Mouse (Mus musculus) lung, postnatal 0 days (tissue): ENCODE measurements around the gene Gramd2. TPM values are rescaled to one million over a fixed set of nuclear protein-coding genes. Genes with fewer than 3 reads are reported as not detected.
A peak's percentile ranks its signal among the peaks of the same experiment; 100 is the strongest.

Source experiments
- ATAC-seq: fragments of 200-750 bp; cut with Nextera tagmentation; 2 replicates; pipeline ENCODE4 v1.8.0; 2017; ENCODE audit warnings: moderate library complexity
- DNase-seq: peaks from one replicate; pipeline ENCODE4 v3.0.0-alpha.2; 2016; ENCODE audit warnings: low spot score
- H3K27ac ChIP-seq: fragments of 300-500 bp; sonication (generic); 2 replicates; pipeline ENCODE4 v1.5.1; 2014; ENCODE audit warnings: antibody characterized with exemption, mild to moderate bottlenecking, low read length, mixed read lengths
- H3K27me3 ChIP-seq: fragments of 300-500 bp; sonication (generic); replicated peaks from 2 replicates; pipeline ENCODE4 v1.6.1; 2014; ENCODE audit warnings: low read length, mixed read lengths; ENCODE audit not compliant: insufficient read depth
- H3K36me3 ChIP-seq: fragments of 300-500 bp; sonication (generic); 2 replicates; pipeline ENCODE4 v1.6.1; 2014; ENCODE audit warnings: low read length, mixed read lengths; ENCODE audit not compliant: insufficient read depth
- H3K4me1 ChIP-seq: fragments of 300-500 bp; sonication (generic); 2 replicates; pipeline ENCODE4 v1.6.1; 2014; ENCODE audit warnings: antibody characterized with exemption, low read depth, low read length, mixed read lengths; ENCODE audit not compliant: insufficient read depth
- H3K4me2 ChIP-seq: fragments of 300-500 bp; sonication (generic); replicated peaks from 2 replicates; pipeline ENCODE4 v1.6.1; 2014; ENCODE audit warnings: low read depth, mild to moderate bottlenecking, low read length, moderate library complexity, mixed read lengths
- H3K4me3 ChIP-seq: fragments of 300-500 bp; sonication (generic); 2 replicates; pipeline ENCODE4 v1.5.1; 2014; ENCODE audit warnings: low read depth, low read length
- H3K9ac ChIP-seq: fragments of 300-500 bp; sonication (generic); replicated peaks from 2 replicates; pipeline ENCODE4 v1.6.1; 2014; ENCODE audit warnings: low read depth, mild to moderate bottlenecking
- H3K9me3 ChIP-seq: fragments of 300-500 bp; sonication (generic); 2 replicates; pipeline ENCODE4 v1.6.1; 2016; ENCODE audit warnings: low read length, mixed read lengths
- CTCF ChIP-seq: IDR thresholded peaks from 2 replicates; pipeline ENCODE4 v1.5.1; 2016; ENCODE audit warnings: antibody characterized with exemption, mild to moderate bottlenecking
- EP300 ChIP-seq: IDR thresholded peaks from 2 replicates; pipeline ENCODE4 v1.6.1; 2016; ENCODE audit warnings: antibody characterized with exemption, mild to moderate bottlenecking, control low read depth
- WGBS: fragments of 180-500 bp; shearing (Covaris S2); extraction: QIAGEN DNeasy Blood & Tissue Kit; methylation state at CpG from one replicate; pipeline ENCODE4 v1.1.7; 2014; 5-methylcytosine and 5-hydroxymethylcytosine counted together
- polyA plus RNA-seq: library from polyadenylated mRNA; unstranded; fragments of >200 nt; fragmentation: Nextera tagmentation; extraction: Ambion mirVana; gene quantifications from 2 replicates; pipeline ENCODE4 v1.2.1, GENCODE M21; 2015

The Gramd2 gene
- polyA plus RNA-seq, 1 experiment from 2014 or later, result 95.2 TPM

DNA sequence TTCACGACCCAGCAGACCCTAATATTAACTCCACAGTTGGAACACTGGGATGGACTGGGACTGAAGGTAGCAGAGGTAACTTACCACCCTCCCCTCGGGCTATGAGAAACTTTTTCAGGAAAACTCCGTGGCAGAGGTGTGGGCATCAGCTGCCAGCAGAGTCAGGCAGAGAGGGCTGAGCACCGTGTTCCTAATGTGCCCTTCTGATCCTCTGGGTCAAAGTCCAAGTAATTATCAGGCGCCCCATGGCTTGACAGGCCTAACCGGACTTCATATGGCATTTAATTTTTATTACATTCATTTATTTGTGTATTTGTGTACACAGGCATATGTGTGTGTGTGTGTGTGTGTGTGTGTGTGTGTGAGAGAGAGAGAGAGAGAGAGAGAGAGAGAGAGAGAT is 23.2 kb downstream of the Gramd2 start:
- no peak for DNase-seq
- WGBS, result 58% methylated on average over 6 of the region's 6 CpGs
- no peak for TF ChIP-seq CTCF
- no peak for TF ChIP-seq EP300

DNA sequence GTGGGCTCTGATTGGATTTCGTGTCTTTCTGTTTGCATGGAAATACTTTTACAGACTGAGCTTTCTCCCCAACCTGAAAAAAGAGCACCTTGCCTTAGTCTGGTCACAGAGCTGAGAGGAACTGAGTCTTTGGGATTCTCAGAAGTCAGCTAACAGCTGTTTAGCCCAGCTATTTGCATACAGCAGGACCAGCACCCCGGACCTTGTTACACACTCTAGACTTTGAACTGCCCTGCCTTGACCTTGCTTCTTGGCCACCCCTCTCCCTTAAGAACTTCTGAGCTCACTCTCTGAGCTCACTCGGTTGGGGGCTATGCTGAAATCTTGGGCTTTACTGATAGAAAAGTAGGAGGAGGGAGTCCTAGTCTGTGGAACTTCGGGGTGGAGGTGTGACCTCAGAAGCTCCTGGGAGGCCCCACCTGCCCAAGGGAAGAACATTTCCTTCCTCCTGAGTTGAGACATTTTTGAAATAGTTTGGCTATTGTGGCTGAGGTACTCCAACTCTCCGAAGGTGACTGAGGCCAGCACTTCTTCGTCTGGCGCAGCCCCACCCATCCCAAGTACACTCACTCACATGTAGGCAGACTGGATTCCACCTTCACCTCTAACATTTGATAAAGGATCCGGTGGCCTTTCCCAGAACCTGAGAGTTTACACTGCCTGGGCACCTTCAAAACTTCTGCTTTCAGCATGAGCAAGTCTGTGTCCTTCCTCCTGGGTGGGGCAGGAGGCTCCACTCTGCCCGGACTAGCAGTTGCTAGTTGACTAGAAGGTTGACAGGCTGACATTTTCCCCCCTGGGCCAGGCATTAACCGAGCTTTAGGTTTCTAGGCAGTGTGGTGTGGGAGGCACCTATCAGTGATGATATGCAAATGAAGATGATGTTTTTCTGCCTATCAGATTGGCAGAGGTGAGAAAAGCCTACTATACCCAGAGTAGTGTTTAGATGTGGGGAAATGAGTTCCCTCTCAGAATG is 27.2 kb downstream of the Gramd2 start:
- TF ChIP-seq EP300 (peak; percentile 100), CTCF (no peak)
- H3K4me1 ChIP-seq, result peaks cover 8% of the 10 kb centered on the region; the same call in 1 of the 2 replicates
- no peak overlapping the region for H3K4me3 ChIP-seq
- H3K9ac ChIP-seq, result no peak overlapping the region
- H3K4me2 ChIP-seq, result no peak overlapping the region
- peak; percentile 95 for DNase-seq
- no peaks in the 10 kb centered on the region for H3K9me3 ChIP-seq
- WGBS, result 33% methylated on average over 10 of the region's 10 CpGs
- no peaks in the 10 kb centered on the region for H3K27me3 ChIP-seq
- peak; percentile 90 for ATAC-seq
- no peaks in the 10 kb centered on the region for H3K36me3 ChIP-seq
- H3K27ac ChIP-seq, result peak overlapping the region; percentile 91

More for the DNA sequence above, 23.2 kb downstream of the Gramd2 start:
- H3K27ac ChIP-seq, result peak overlapping the region; percentile 38
- no peaks in the 10 kb centered on the region for H3K9me3 ChIP-seq
- no peak overlapping the region for H3K4me3 ChIP-seq
- no peaks in the 10 kb centered on the region for H3K27me3 ChIP-seq
- H3K4me2 ChIP-seq, result no peak overlapping the region
- H3K4me1 ChIP-seq, result peaks cover 4% of the 10 kb centered on the region; the same call in 1 of the 2 replicates
- no peak overlapping the region for H3K9ac ChIP-seq
- no peak for ATAC-seq
- no peaks in the 10 kb centered on the region for H3K36me3 ChIP-seq

DNA sequence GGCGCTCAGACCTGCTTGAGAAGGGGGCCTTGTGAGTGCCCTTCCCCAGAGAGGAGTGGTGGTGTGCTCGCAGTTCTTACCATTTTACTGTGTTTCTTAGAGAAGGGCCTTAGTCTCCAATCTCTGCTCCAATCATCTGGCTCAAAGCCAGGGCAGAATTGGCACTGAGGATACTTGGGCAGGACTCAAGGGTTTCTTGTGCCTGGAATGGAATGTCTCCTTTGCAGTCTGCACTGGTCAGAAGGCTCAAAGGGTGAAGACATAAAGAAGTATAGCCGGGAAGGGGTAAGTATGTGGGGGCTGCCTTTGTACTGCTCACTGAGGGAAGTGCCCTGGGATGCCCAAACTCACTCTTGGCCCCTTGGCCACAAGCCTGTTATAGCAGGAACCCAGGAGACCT is 29.3 kb downstream of the Gramd2 start:
- H3K4me2 ChIP-seq, result no peak overlapping the region
- TF ChIP-seq CTCF (no peak), EP300 (peak; percentile 99)
- no peaks in the 10 kb centered on the region for H3K36me3 ChIP-seq
- H3K4me1 ChIP-seq, result peaks cover 8% of the 10 kb centered on the region; the same call in 1 of the 2 replicates
- WGBS, result 41% methylated on average over 3 of the region's 3 CpGs
- ATAC-seq (peak; percentile 68), DNase-seq (peak; percentile 87)
- H3K9me3 ChIP-seq, result no peaks in the 10 kb centered on the region
- peak overlapping the region; percentile 29; the same call in 1 of the 2 replicates for H3K9ac ChIP-seq
- no peak overlapping the region for H3K4me3 ChIP-seq
- no peaks in the 10 kb centered on the region for H3K27me3 ChIP-seq
- peak overlapping the region; percentile 91 for H3K27ac ChIP-seq

DNA sequence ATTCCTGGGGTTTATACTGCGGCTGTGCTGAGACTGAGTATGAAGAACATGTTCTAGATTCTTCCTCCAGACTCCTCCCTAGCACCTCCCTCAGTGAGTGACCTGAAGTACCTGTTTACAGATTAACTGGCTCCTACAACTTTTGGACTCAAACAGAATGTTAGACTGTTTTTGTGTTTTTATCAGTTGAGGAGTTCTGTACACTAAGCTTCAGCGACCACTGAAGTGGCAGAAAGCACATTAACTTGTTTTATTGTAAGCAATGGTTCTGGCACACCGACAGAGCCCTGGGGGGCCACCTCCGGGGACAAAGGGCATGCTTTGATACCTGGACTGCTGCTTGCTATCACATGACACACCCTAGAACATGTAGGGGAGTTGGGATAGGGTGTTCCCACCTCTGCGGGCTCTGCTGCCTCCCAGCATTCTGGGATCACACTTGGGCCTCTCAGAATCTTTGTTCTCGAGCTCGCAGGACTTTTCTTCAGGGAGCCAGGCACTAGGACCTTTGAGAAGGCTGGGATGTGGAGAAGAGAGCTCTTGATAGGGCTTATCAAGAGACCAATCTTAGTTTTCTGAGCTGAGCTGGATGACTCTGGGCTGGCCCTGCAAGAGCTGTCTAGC is 36.4 kb downstream of the Gramd2 start:
- H3K27me3 ChIP-seq, result no peaks in the 10 kb centered on the region
- no peak overlapping the region for H3K4me2 ChIP-seq
- 50% methylated on average over 7 of the region's 7 CpGs for WGBS
- H3K4me3 ChIP-seq, result no peak overlapping the region
- peak; percentile 73 for DNase-seq
- TF ChIP-seq EP300 (peak; percentile 87), CTCF (no peak)
- ATAC-seq, result peak; percentile 80
- peak overlapping the region; percentile 80 for H3K27ac ChIP-seq
- no peak overlapping the region for H3K9ac ChIP-seq
- H3K9me3 ChIP-seq, result no peaks in the 10 kb centered on the region
- 0 out of 2 replicates have a peak, but pooled peaks cover 8% of the 10 kb centered on the region for H3K4me1 ChIP-seq
- no peaks in the 10 kb centered on the region for H3K36me3 ChIP-seq

DNA sequence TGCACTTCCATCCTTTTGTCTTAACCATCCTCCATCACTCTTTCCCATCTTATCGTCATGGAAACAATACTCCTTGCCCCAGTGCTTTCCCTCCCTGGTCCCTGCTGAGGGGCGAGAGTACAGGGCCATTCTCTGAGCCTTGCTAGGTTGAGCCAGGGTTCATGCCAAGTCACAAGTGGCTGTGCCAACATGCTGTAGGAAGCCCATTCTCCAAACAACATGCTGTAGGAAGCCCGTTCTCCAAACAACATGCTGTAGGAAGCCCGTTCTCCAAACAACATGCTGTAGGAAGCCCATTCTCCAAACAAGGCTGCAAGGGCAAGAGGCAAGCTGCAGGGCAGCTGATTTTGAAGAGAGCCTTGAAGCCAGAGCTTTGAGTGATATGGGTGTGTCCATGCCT is 38.3 kb downstream of the Gramd2 start:
- Histone ChIP-seq H3K27ac (0 out of 2 replicates have a peak overlapping the region, but pooled peaks have one; percentile 32), H3K9me3 (no peaks in the 10 kb centered on the region), H3K4me3 (no peak overlapping the region), H3K9ac (no peak overlapping the region), H3K4me1 (peaks cover 8% of the 10 kb centered on the region; the same call in 1 of the 2 replicates), H3K36me3 (no peaks in the 10 kb centered on the region), H3K4me2 (no peak overlapping the region), H3K27me3 (no peaks in the 10 kb centered on the region)
- TF ChIP-seq EP300, result peak; percentile 38; the same call in 1 of the 2 replicates
- TF ChIP-seq CTCF, result no peak; the same call in 1 of the 2 replicates
- DNase-seq, result peak; percentile 46
- WGBS, result 37% methylated on average over 4 of the region's 4 CpGs
- peak; percentile 42; the same call in 1 of the 2 replicates for ATAC-seq

DNA sequence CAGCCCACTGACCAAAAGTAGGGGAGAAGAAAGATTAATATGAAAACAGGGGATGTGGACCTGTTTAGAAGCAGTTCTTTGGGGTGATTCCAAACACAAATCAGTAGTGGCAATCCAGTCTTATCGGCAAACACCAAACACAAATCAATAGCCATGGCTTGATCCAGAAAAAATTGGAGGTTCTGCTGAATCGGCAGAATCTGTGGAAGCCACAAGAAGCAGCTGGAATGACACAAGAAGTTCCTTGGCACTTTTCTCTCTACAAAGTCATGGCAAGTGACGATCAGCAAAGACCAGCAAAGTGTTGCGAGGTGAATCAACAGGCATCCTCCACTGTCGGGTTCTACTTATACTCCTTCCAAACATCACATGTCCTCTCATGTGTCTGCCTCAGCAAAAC is 41.2 kb downstream of the Gramd2 start:
- Histone ChIP-seq H3K9ac (no peak overlapping the region), H3K4me3 (no peak overlapping the region), H3K9me3 (no peaks in the 10 kb centered on the region), H3K36me3 (no peaks in the 10 kb centered on the region), H3K27ac (no peak overlapping the region), H3K27me3 (no peaks in the 10 kb centered on the region), H3K4me1 (peaks cover 10% of the 10 kb centered on the region; the same call in 1 of the 2 replicates), H3K4me2 (no peak overlapping the region)
- TF ChIP-seq EP300 (no peak), CTCF (no peak)
- DNase-seq (no peak), ATAC-seq (no peak)
- 76% methylated on average over 5 of the region's 5 CpGs for WGBS
